Mouse (Mus musculus): Measurements from ENCODE around the gene Samd15. TPM values are rescaled to one million over a fixed set of nuclear protein-coding genes. Genes with fewer than 3 reads are reported as not detected.
"Not testable (repeated sequence)": the region's sequence is repeated elsewhere in the genome, so short reads cannot be mapped to it uniquely, and the experiment has no call there.

Gene Samd15
- 2.8 TPM in 2 replicates for total RNA-seq (2021)
- long read RNA-seq, partial matches to known transcripts: 1 of 2 reads
- long read RNA-seq, other reads (novel, unspliced or antisense): 0 of 2 reads

GRCm38 (mm10) chr12:87199206-87199972 is at the start of gene Samd15:
Samd15 (plus strand) TSS chr12:87199723.
- DNase-seq: peak; percentile 47

- DNase-seq: not testable (repeated sequence)
Observed at GRCm38 (mm10) chr12:87154448-87154847, 45.1 kb upstream of the Samd15 start.

- DNase-seq: no peak
Observed at GRCm38 (mm10) chr12:87157361-87157760, 42.2 kb upstream of the Samd15 start.

GRCm38 (mm10) chr12:87158099-87158498 is 41.4 kb upstream of the Samd15 start:
- DNase-seq: no peak

- no peak for DNase-seq
Observed at GRCm38 (mm10) chr12:87160310-87160709, 39.2 kb upstream of the Samd15 start.

GRCm38 (mm10) chr12:87160815-87161214 is 38.7 kb upstream of the Samd15 start:
- DNase-seq: no peak

GRCm38 (mm10) chr12:87175194-87175946 is 24.2 kb upstream of the Samd15 start:
- no peak for DNase-seq

GRCm38 (mm10) chr12:87177631-87178030 is 21.9 kb upstream of the Samd15 start:
- peak; percentile 30 for DNase-seq

GRCm38 (mm10) chr12:87193008-87193407 is 6.5 kb upstream of the Samd15 start:
- DNase-seq: no peak

GRCm38 (mm10) chr12:87195069-87195468 is 4.5 kb upstream of the Samd15 start:
- DNase-seq: no peak

GRCm38 (mm10) chr12:87196310-87196709 is 3.2 kb upstream of the Samd15 start:
- no peak for DNase-seq

- no peak for DNase-seq
Observed at GRCm38 (mm10) chr12:87198792-87199191, 731 bp upstream of the Samd15 start.

GRCm38 (mm10) chr12:87199973-87200586 is 557 bp downstream of the Samd15 start, which contains the start of gene Tmed8:
Tmed8 (minus strand) TSS chr12:87200454.
- DNase-seq: peak; percentile 78

GRCm38 (mm10) chr12:87201694-87202093 is 2.2 kb downstream of the Samd15 start:
- DNase-seq: no peak

GRCm38 (mm10) chr12:87205789-87206188 is 6.3 kb downstream of the Samd15 start:
- DNase-seq: not testable (repeated sequence)

GRCm38 (mm10) chr12:87212844-87213606 is 13.5 kb downstream of the Samd15 start:
- DNase-seq: no peak

GRCm38 (mm10) chr12:87216053-87216452 is 16.5 kb downstream of the Samd15 start:
- DNase-seq: no peak

- DNase-seq: no peak
Observed at GRCm38 (mm10) chr12:87217596-87217995, 18.1 kb downstream of the Samd15 start.

GRCm38 (mm10) chr12:87219362-87219761 is 19.8 kb downstream of the Samd15 start:
- DNase-seq: peak; percentile 5

GRCm38 (mm10) chr12:87224950-87225349 is 25.4 kb downstream of the Samd15 start:
- no peak for DNase-seq

- no peak for DNase-seq
Observed at GRCm38 (mm10) chr12:87226801-87227200, 27.3 kb downstream of the Samd15 start.

- DNase-seq: no peak
Observed at GRCm38 (mm10) chr12:87229633-87230032, 30.1 kb downstream of the Samd15 start.

Measured in adrenal gland, postnatal 25 days (tissue).